Mouse (Mus musculus): ENCODE results near the gene Chmp5. TPM values are rescaled to one million over a fixed set of nuclear protein-coding genes. Genes with fewer than 3 reads are reported as not detected.

Gene Chmp5
- polyA plus RNA-seq, 1 experiment from 2014 or later, result 113 TPM

GRCm38 (mm10) chr4:40936175-40936839, 11.9 kb upstream of the Chmp5 start:
- WGBS, result 94% methylated on average over 9 of the region's 9 CpGs

GRCm38 (mm10) chr4:40938793-40939192, 9.4 kb upstream of the Chmp5 start:
- Histone ChIP-seq H3K4me1 (ENCODE audit: control insufficient read depth, insufficient read depth, low read length) (no peaks in the 10 kb centered on the region), H3K9ac (ENCODE audit: low read depth, low read length) (no peak overlapping the region), H3K27ac (ENCODE audit: low read depth, low read length) (no peak overlapping the region), H3K9me3 (ENCODE audit: control insufficient read depth, low read length) (peaks cover 3% of the 10 kb centered on the region; the same call in 1 of the 2 replicates), H3K36me3 (ENCODE audit: control insufficient read depth, insufficient read depth, low read length) (peaks cover 95% of the 10 kb centered on the region), H3K4me2 (replicated peaks; ENCODE audit: low read depth, low read length) (no peak overlapping the region), H3K27me3 (ENCODE audit: control insufficient read depth, insufficient read depth, low read length) (no peaks in the 10 kb centered on the region), H3K4me3 (ENCODE audit: low read length) (no peak overlapping the region)
- WGBS, result 97% methylated on average over 5 of the region's 5 CpGs
- no peak for ATAC-seq (ENCODE audit: low FRiP score, low TSS enrichment)

More at GRCm38 (mm10) chr4:40936175-40936839, 11.9 kb upstream of the Chmp5 start:
- Histone ChIP-seq H3K4me1 (ENCODE audit: control insufficient read depth, insufficient read depth, low read length) (no peaks in the 10 kb centered on the region), H3K27ac (ENCODE audit: low read depth, low read length) (no peak overlapping the region), H3K9ac (ENCODE audit: low read depth, low read length) (no peak overlapping the region), H3K9me3 (ENCODE audit: control insufficient read depth, low read length) (peaks cover 3% of the 10 kb centered on the region; the same call in 1 of the 2 replicates), H3K27me3 (ENCODE audit: control insufficient read depth, insufficient read depth, low read length) (no peaks in the 10 kb centered on the region), H3K4me3 (ENCODE audit: low read length) (no peak overlapping the region), H3K36me3 (ENCODE audit: control insufficient read depth, insufficient read depth, low read length) (peaks cover 89% of the 10 kb centered on the region), H3K4me2 (replicated peaks; ENCODE audit: low read depth, low read length) (no peak overlapping the region)
- ATAC-seq (ENCODE audit: low FRiP score, low TSS enrichment), result no peak

GRCm38 (mm10) chr4:40943651-40944050, 4.6 kb upstream of the Chmp5 start:
- Histone ChIP-seq H3K4me3 (ENCODE audit: low read length) (no peak overlapping the region), H3K36me3 (ENCODE audit: control insufficient read depth, insufficient read depth, low read length) (peaks cover 71% of the 10 kb centered on the region), H3K4me1 (ENCODE audit: control insufficient read depth, insufficient read depth, low read length) (peaks cover 12% of the 10 kb centered on the region), H3K27me3 (ENCODE audit: control insufficient read depth, insufficient read depth, low read length) (no peaks in the 10 kb centered on the region), H3K9me3 (ENCODE audit: control insufficient read depth, low read length) (peaks cover 3% of the 10 kb centered on the region; the same call in 1 of the 2 replicates), H3K27ac (ENCODE audit: low read depth, low read length) (no peak overlapping the region), H3K9ac (ENCODE audit: low read depth, low read length) (no peak overlapping the region), H3K4me2 (replicated peaks; ENCODE audit: low read depth, low read length) (no peak overlapping the region)
- WGBS, result 97% methylated on average over 5 of the region's 5 CpGs
- ATAC-seq (ENCODE audit: low FRiP score, low TSS enrichment), result no peak

GRCm38 (mm10) chr4:40946516-40947121, 1.6 kb upstream of the Chmp5 start:
- no peaks in the 10 kb centered on the region for H3K27me3 ChIP-seq (ENCODE audit: control insufficient read depth, insufficient read depth, low read length)
- H3K4me2 ChIP-seq (replicated peaks; ENCODE audit: low read depth, low read length), result peak overlapping the region; percentile 61
- no peak for ATAC-seq (ENCODE audit: low FRiP score, low TSS enrichment)
- peak overlapping the region; percentile 75; the same call in 1 of the 2 replicates for H3K9ac ChIP-seq (ENCODE audit: low read depth, low read length)
- H3K36me3 ChIP-seq (ENCODE audit: control insufficient read depth, insufficient read depth, low read length), result peaks cover 55% of the 10 kb centered on the region
- peaks cover 19% of the 10 kb centered on the region for H3K4me1 ChIP-seq (ENCODE audit: control insufficient read depth, insufficient read depth, low read length)
- no peak overlapping the region for H3K27ac ChIP-seq (ENCODE audit: low read depth, low read length)
- 87% methylated on average over 7 of the region's 7 CpGs for WGBS
- H3K4me3 ChIP-seq (ENCODE audit: low read length), result peak overlapping the region; percentile 63
- no peaks in the 10 kb centered on the region for H3K9me3 ChIP-seq (ENCODE audit: control insufficient read depth, low read length)

GRCm38 (mm10) chr4:40947565-40948159, 545 bp upstream of the Chmp5 start:
- peak overlapping the region; percentile 51 for H3K27ac ChIP-seq (ENCODE audit: low read depth, low read length)

GRCm38 (mm10) chr4:40953521-40953920, 5.3 kb downstream of the Chmp5 start:
- Histone ChIP-seq H3K9ac (ENCODE audit: low read depth, low read length) (no peak overlapping the region), H3K27ac (ENCODE audit: low read depth, low read length) (no peak overlapping the region), H3K36me3 (ENCODE audit: control insufficient read depth, insufficient read depth, low read length) (peaks cover 71% of the 10 kb centered on the region), H3K4me3 (ENCODE audit: low read length) (no peak overlapping the region), H3K9me3 (ENCODE audit: control insufficient read depth, low read length) (no peaks in the 10 kb centered on the region), H3K27me3 (ENCODE audit: control insufficient read depth, insufficient read depth, low read length) (no peaks in the 10 kb centered on the region), H3K4me2 (replicated peaks; ENCODE audit: low read depth, low read length) (no peak overlapping the region), H3K4me1 (ENCODE audit: control insufficient read depth, insufficient read depth, low read length) (peaks cover 7% of the 10 kb centered on the region)
- ATAC-seq (ENCODE audit: low FRiP score, low TSS enrichment), result no peak
- WGBS, result 86% methylated on average over 1 of the region's 1 CpGs

More at GRCm38 (mm10) chr4:40947565-40948159, 545 bp upstream of the Chmp5 start:
- Histone ChIP-seq H3K9me3 (ENCODE audit: control insufficient read depth, low read length) (no peaks in the 10 kb centered on the region), H3K9ac (ENCODE audit: low read depth, low read length) (peak overlapping the region; percentile 75), H3K36me3 (ENCODE audit: control insufficient read depth, insufficient read depth, low read length) (peaks cover 53% of the 10 kb centered on the region), H3K4me3 (ENCODE audit: low read length) (peak overlapping the region; percentile 63), H3K4me1 (ENCODE audit: control insufficient read depth, insufficient read depth, low read length) (peaks cover 19% of the 10 kb centered on the region), H3K27me3 (ENCODE audit: control insufficient read depth, insufficient read depth, low read length) (no peaks in the 10 kb centered on the region), H3K4me2 (replicated peaks; ENCODE audit: low read depth, low read length) (peak overlapping the region; percentile 61)
- 2% methylated on average over 35 of the region's 40 CpGs for WGBS
- ATAC-seq (ENCODE audit: low FRiP score, low TSS enrichment), result peak; percentile 30; the same call in 1 of the 2 replicates

- H3K4me2 ChIP-seq (replicated peaks; ENCODE audit: low read depth, low read length), result no peak overlapping the region
- H3K9me3 ChIP-seq (ENCODE audit: control insufficient read depth, low read length), result no peaks in the 10 kb centered on the region
- no peak for ATAC-seq (ENCODE audit: low FRiP score, low TSS enrichment)
- H3K9ac ChIP-seq (ENCODE audit: low read depth, low read length), result no peak overlapping the region
- no peak overlapping the region for H3K4me3 ChIP-seq (ENCODE audit: low read length)
- no peak overlapping the region for H3K27ac ChIP-seq (ENCODE audit: low read depth, low read length)
- WGBS, result 73% methylated on average over 6 of the region's 6 CpGs
- peaks cover 86% of the 10 kb centered on the region for H3K36me3 ChIP-seq (ENCODE audit: control insufficient read depth, insufficient read depth, low read length)
- no peaks in the 10 kb centered on the region for H3K4me1 ChIP-seq (ENCODE audit: control insufficient read depth, insufficient read depth, low read length)
- no peaks in the 10 kb centered on the region for H3K27me3 ChIP-seq (ENCODE audit: control insufficient read depth, insufficient read depth, low read length)
Measured at GRCm38 (mm10) chr4:40955942-40956341, 7.7 kb downstream of the Chmp5 start.

GRCm38 (mm10) chr4:40963536-40963935, 15.3 kb downstream of the Chmp5 start:
- no peaks in the 10 kb centered on the region for H3K27me3 ChIP-seq (ENCODE audit: control insufficient read depth, insufficient read depth, low read length)

GRCm38 (mm10) chr4:40969161-40969560, 21.0 kb downstream of the Chmp5 start:
- no peak overlapping the region for H3K9ac ChIP-seq (ENCODE audit: low read depth, low read length)
- H3K4me3 ChIP-seq (ENCODE audit: low read length), result no peak overlapping the region
- H3K4me1 ChIP-seq (ENCODE audit: control insufficient read depth, insufficient read depth, low read length), result peaks cover 11% of the 10 kb centered on the region; the same call in 1 of the 2 replicates
- no peak overlapping the region; the same call in 1 of the 2 replicates for H3K27ac ChIP-seq (ENCODE audit: low read depth, low read length)
- no peaks in the 10 kb centered on the region for H3K27me3 ChIP-seq (ENCODE audit: control insufficient read depth, insufficient read depth, low read length)
- WGBS, result 63% methylated on average over 4 of the region's 4 CpGs
- no peak for ATAC-seq (ENCODE audit: low FRiP score, low TSS enrichment)
- H3K36me3 ChIP-seq (ENCODE audit: control insufficient read depth, insufficient read depth, low read length), result peaks cover 21% of the 10 kb centered on the region
- no peaks in the 10 kb centered on the region for H3K9me3 ChIP-seq (ENCODE audit: control insufficient read depth, low read length)
- no peak overlapping the region for H3K4me2 ChIP-seq (replicated peaks; ENCODE audit: low read depth, low read length)

More at GRCm38 (mm10) chr4:40963536-40963935, 15.3 kb downstream of the Chmp5 start:
- Histone ChIP-seq H3K4me3 (ENCODE audit: low read length) (no peak overlapping the region), H3K4me1 (ENCODE audit: control insufficient read depth, insufficient read depth, low read length) (no peaks in the 10 kb centered on the region), H3K4me2 (replicated peaks; ENCODE audit: low read depth, low read length) (no peak overlapping the region), H3K9me3 (ENCODE audit: control insufficient read depth, low read length) (no peaks in the 10 kb centered on the region), H3K9ac (ENCODE audit: low read depth, low read length) (no peak overlapping the region), H3K27ac (ENCODE audit: low read depth, low read length) (no peak overlapping the region), H3K36me3 (ENCODE audit: control insufficient read depth, insufficient read depth, low read length) (peaks cover 75% of the 10 kb centered on the region)
- WGBS, result 94% methylated on average over 3 of the region's 3 CpGs
- no peak for ATAC-seq (ENCODE audit: low FRiP score, low TSS enrichment)

All from kidney, embryonic 14.5 days (tissue).